14 mouse cellular contexts compared by ENCODE assay signal in genomic region chr8:90964044-90964443, GRCm38 (mm10).
"Had no signal": no experiment of that assay in that cellular context is flagged by ENCODE, and none has a peak within 500 bp of the region (broad histone marks: within the 10 kb centered on the region; RNA-seq: fewer than 3 reads in every experiment).

No protein-coding gene starts in this region.

- H3K9ac ChIP-seq: limb, embryonic 13.5 days; liver, embryonic 14.5 days; stomach, embryonic 15.5 days had no signal

- H3K27ac ChIP-seq: layer of hippocampus, adult 2 months; limb, embryonic 13.5 days; liver, embryonic 14.5 days; stomach, embryonic 15.5 days had no signal

- H3K9me3 ChIP-seq: limb, embryonic 13.5 days; stomach, embryonic 15.5 days had no signal

- H3K4me3 ChIP-seq: layer of hippocampus, adult 2 months; limb, embryonic 13.5 days; stomach, embryonic 15.5 days had no signal

- H3K4me1 ChIP-seq: stomach, embryonic 15.5 days had no signal

- H3K4me2 ChIP-seq: limb, embryonic 13.5 days; stomach, embryonic 15.5 days had no signal

- H3K27me3 ChIP-seq: limb, embryonic 13.5 days; stomach, embryonic 15.5 days had no signal

- H3K36me3 ChIP-seq: stomach, embryonic 15.5 days had no signal

- DNase-seq: kidney, adult 11 months; kidney, adult 9 months; kidney, postnatal 10 days; kidney, postnatal 4 days; left cerebral cortex, postnatal 4 days; lung, adult 18-20 months; midbrain, embryonic 14.5 days; right cerebral cortex, postnatal 14 days; thymus, adult 2 months; thymus, postnatal 25 days had no signal
